8 mouse cellular contexts compared by ENCODE assay signal in genomic region chr16:44138979-44139535, GRCm38 (mm10). TPM values are rescaled to one million over a fixed set of nuclear protein-coding genes. Genes with fewer than 3 reads are reported as not detected.
DNase-seq lines count a peak whose midpoint lies in the region; ATAC-seq lines count a peak whose summit lies in the region.

No protein-coding gene starts in this region.

- no peaks in the 10 kb centered on the region for H3K9me3 ChIP-seq in hindbrain, embryonic 14.5 days (ENCODE audit: control insufficient read depth, low read length)

- H3K27me3 ChIP-seq in hindbrain, embryonic 14.5 days (ENCODE audit: control insufficient read depth, insufficient read depth, low read length), result no peaks in the 10 kb centered on the region

- peak; percentile 91 for ATAC-seq in hindbrain, embryonic 14.5 days (ENCODE audit: low FRiP score)

- H3K27ac ChIP-seq in hindbrain, embryonic 14.5 days, result peak overlapping the region; percentile 98

- peak overlapping the region; percentile 82 for H3K4me3 ChIP-seq in hindbrain, embryonic 14.5 days (replicated peaks; ENCODE audit: low read length)

- peak overlapping the region; percentile 91 for H3K4me2 ChIP-seq in hindbrain, embryonic 14.5 days (replicated peaks)

- WGBS in hindbrain, embryonic 14.5 days, result under 1% methylated on average over 25 of the region's 25 CpGs

- H3K9ac ChIP-seq in hindbrain, embryonic 14.5 days, result peak overlapping the region; percentile 95

- H3K36me3 ChIP-seq in hindbrain, embryonic 14.5 days (replicated peaks; ENCODE audit: control insufficient read depth, insufficient read depth), result no peaks in the 10 kb centered on the region

- peak; percentile 98 for DNase-seq in R1 (ENCODE audit: low read depth, low spot score)
- peak; percentile 89 to 90 for DNase-seq in cerebellum, postnatal 25 days
- peak; percentile 69 to 79 for DNase-seq in frontal cortex, postnatal 25 days (ENCODE audit: low spot score in 2 of 2)
- DNase-seq in hindbrain, embryonic 14.5 days (ENCODE audit: low spot score), result peak; percentile 94
- peak; percentile 88 for DNase-seq in layer of hippocampus, postnatal 36 days
- peak; percentile 94 for DNase-seq in lung, postnatal 36 days
- DNase-seq in retina, postnatal 1 day, result peak; percentile 97
- DNase-seq in urinary bladder, adult 18-20 months (ENCODE audit: low spot score in 2 of 2), result peak; percentile 83 to 84

- H3K4me1 ChIP-seq in hindbrain, embryonic 14.5 days (replicated peaks; ENCODE audit: control insufficient read depth, insufficient read depth, low read length), result peaks cover 23% of the 10 kb centered on the region

RNA-seq across cellular contexts. Expression of gene Atp6v1a, which starts 0.4 kb away (rescaled TPM):
- polyA plus RNA-seq in hindbrain, embryonic 14.5 days (2014; fragmentation: Nextera tagmentation; extraction: Ambion mirVana), result 169 and 200 TPM in 2 replicates
- total RNA-seq in layer of hippocampus, postnatal 36 days (2021), result 100 to 1,000 TPM; 559 to 583 TPM

RNA-seq across cellular contexts. Expression of gene Naa50, which starts 0.6 kb away (rescaled TPM):
- polyA plus RNA-seq in hindbrain, embryonic 14.5 days (2014; fragmentation: Nextera tagmentation; extraction: Ambion mirVana), result 41.0 and 46.7 TPM in 2 replicates
- 10 to 100 TPM; 64.5 to 68.8 TPM for total RNA-seq in layer of hippocampus, postnatal 36 days (2021)

RNA-seq across cellular contexts. Expression of gene Usf3, which starts 34.0 kb away (rescaled TPM):
- polyA plus RNA-seq in hindbrain, embryonic 14.5 days (2014; fragmentation: Nextera tagmentation; extraction: Ambion mirVana), result 4.4 and 4.7 TPM in 2 replicates
- 10 to 100 TPM; 36.5 to 46.7 TPM for total RNA-seq in layer of hippocampus, postnatal 36 days (2021)

Comparison
In these comparisons a context has a peak if more than half of its experiments do, and no peak if none do; other contexts are left out.
1. Peak in every context shown above with its lines: DNase-seq, ATAC-seq, H3K4me3 ChIP-seq and H3K27ac ChIP-seq.